Mouse (Mus musculus) natural killer cell, adult 2 months (primary cell): ENCODE measurements around the gene Pcca.
A peak's percentile ranks its signal among the peaks of the same experiment; 100 is the strongest.

ENCODE experiments used
- DNase-seq, 2 experiments: peaks; one replicate each; pipeline ENCODE4 v3.0.0; 2022; ENCODE audit warnings: low spot score in 2 of 2

The Pcca gene

GRCm38 (mm10) chr14:122885893-122886292 lies 351.8 kb downstream of the Pcca start:
- no peak for DNase-seq

- no peak for DNase-seq
Observed at GRCm38 (mm10) chr14:122887278-122887677, 353.2 kb downstream of the Pcca start.

GRCm38 (mm10) chr14:122887702-122888479 lies 353.8 kb downstream of the Pcca start:
- no peak for DNase-seq

- DNase-seq = no peak
Observed at GRCm38 (mm10) chr14:122888480-122888872, 354.4 kb downstream of the Pcca start.

GRCm38 (mm10) chr14:122891470-122891968 lies 357.4 kb downstream of the Pcca start:
- DNase-seq = no peak

- no peak for DNase-seq
Observed at GRCm38 (mm10) chr14:122896106-122896505, 362.0 kb downstream of the Pcca start.

GRCm38 (mm10) chr14:122898550-122898949 lies 364.4 kb downstream of the Pcca start:
- DNase-seq = no peak

- DNase-seq = no peak
Observed at GRCm38 (mm10) chr14:122900679-122901078, 366.6 kb downstream of the Pcca start.

GRCm38 (mm10) chr14:122901177-122901576 lies 367.1 kb downstream of the Pcca start:
- DNase-seq = no peak

GRCm38 (mm10) chr14:122901715-122902114 lies 367.6 kb downstream of the Pcca start:
- DNase-seq = no peak

GRCm38 (mm10) chr14:122902136-122902535 lies 368.0 kb downstream of the Pcca start:
- peak; percentile 21 to 40 for DNase-seq

- DNase-seq = no peak
Observed at GRCm38 (mm10) chr14:122902884-122903283, 368.8 kb downstream of the Pcca start.

- DNase-seq = no peak
Observed at GRCm38 (mm10) chr14:122903923-122904351, 369.8 kb downstream of the Pcca start.

- no peak for DNase-seq
Observed at GRCm38 (mm10) chr14:122905007-122905406, 370.9 kb downstream of the Pcca start.

GRCm38 (mm10) chr14:122908075-122908474 lies 374.0 kb downstream of the Pcca start:
- peak in 1 of 2 experiments; percentile 8 for DNase-seq

GRCm38 (mm10) chr14:122909368-122910091 lies 375.4 kb downstream of the Pcca start:
- no peak for DNase-seq

- no peak for DNase-seq
Observed at GRCm38 (mm10) chr14:122911265-122911664, 377.1 kb downstream of the Pcca start.

- no peak for DNase-seq
Observed at GRCm38 (mm10) chr14:122912137-122912536, 378.0 kb downstream of the Pcca start.

- DNase-seq = peak; percentile 54 to 63
Observed at GRCm38 (mm10) chr14:122912812-122913498, 378.8 kb downstream of the Pcca start.

- DNase-seq = no peak
Observed at GRCm38 (mm10) chr14:122913657-122914056, 379.5 kb downstream of the Pcca start, which contains the start of gene Ggact. TSS of gene Ggact (minus strand) at chr14:122913757.

- no peak for DNase-seq
Observed at GRCm38 (mm10) chr14:122917676-122918075, 383.6 kb downstream of the Pcca start.

GRCm38 (mm10) chr14:122920011-122920410 lies 385.9 kb downstream of the Pcca start:
- DNase-seq = no peak
